Mouse (Mus musculus) ES-Bruce4 (cell line): ENCODE results near the gene Gm6880. TPM values are rescaled to one million over a fixed set of nuclear protein-coding genes. Genes with fewer than 3 reads are reported as not detected.
"Not testable (repeated sequence)": the region's sequence is repeated elsewhere in the genome, so short reads cannot be mapped to it uniquely, and the experiment has no call there.

Source experiments
- H3K27ac ChIP-seq: 2 replicates; pipeline ENCODE4 v1.5.1; 2012; ENCODE audit warnings: low read length, inconsistent platforms; ENCODE audit not compliant: insufficient read depth
- H3K27me3 ChIP-seq: 2 replicates; pipeline ENCODE4 v1.6.1; 2012; ENCODE audit warnings: mild to moderate bottlenecking, low read length, inconsistent platforms; ENCODE audit not compliant: control insufficient read depth, poor library complexity, insufficient read depth, severe bottlenecking
- H3K36me3 ChIP-seq: 2 replicates; pipeline ENCODE4 v1.6.1; 2012; ENCODE audit warnings: inconsistent platforms, mild to moderate bottlenecking, low read length, moderate library complexity; ENCODE audit not compliant: control insufficient read depth, poor library complexity, insufficient read depth, severe bottlenecking
- H3K4me1 ChIP-seq: one replicate; pipeline ENCODE4 v1.8.1; 2011; ENCODE audit warnings: low read length; ENCODE audit not compliant: control insufficient read depth, insufficient read depth
- H3K4me3 ChIP-seq: 2 replicates; pipeline ENCODE4 v1.5.1; 2011; ENCODE audit warnings: low read depth, mild to moderate bottlenecking, low read length
- H3K9ac ChIP-seq: 2 replicates; pipeline ENCODE4 v1.6.1; 2012; ENCODE audit warnings: low read depth, mild to moderate bottlenecking, inconsistent platforms; ENCODE audit not compliant: poor library complexity, severe bottlenecking
- H3K9me3 ChIP-seq: replicated peaks from 2 replicates; pipeline ENCODE4 v1.6.1; 2012; ENCODE audit warnings: mild to moderate bottlenecking, low read length, inconsistent platforms; ENCODE audit not compliant: control insufficient read depth, poor library complexity, insufficient read depth, severe bottlenecking
- CTCF ChIP-seq: IDR thresholded peaks from one replicate; pipeline ENCODE4 v1.8.1; 2011; ENCODE audit warnings: low read depth, low read length
- EP300 ChIP-seq: IDR thresholded peaks from 2 replicates; pipeline ENCODE4 v1.6.1; 2011; ENCODE audit warnings: low read depth, low read length; ENCODE audit not compliant: insufficient read depth
- POLR2A ChIP-seq: IDR thresholded peaks from one replicate; pipeline ENCODE4 v1.8.1; 2011; ENCODE audit warnings: low read length; ENCODE audit not compliant: insufficient read depth
- polyA plus RNA-seq: library from polyadenylated mRNA; stranded (reverse); fragments of >200 nt; gene quantifications from 2 replicates; pipeline ENCODE4 v1.2.4, GENCODE M21; 2011; ENCODE audit warnings: low read depth; ENCODE audit not compliant: missing spikeins, insufficient read depth, insufficient read length

Gene Gm6880
- not detected in 2 replicates for polyA plus RNA-seq

GRCm38 (mm10) chrX:74481349-74481885, at the start of gene Gm6880:
Gm6880 (minus strand) TSS chrX:74481399.
- H3K36me3 ChIP-seq, H3K9me3 ChIP-seq, H3K27me3 ChIP-seq, H3K27ac ChIP-seq, H3K9ac ChIP-seq, H3K4me1 ChIP-seq, H3K4me3 ChIP-seq: not testable (repeated sequence)

- not testable (repeated sequence) for H3K36me3 ChIP-seq, H3K9me3 ChIP-seq, H3K4me1 ChIP-seq, H3K9ac ChIP-seq, H3K27me3 ChIP-seq, H3K4me3 ChIP-seq, H3K27ac ChIP-seq
Measured at GRCm38 (mm10) chrX:74517461-74517860, 36.3 kb upstream of the Gm6880 start.

- Histone ChIP-seq H3K4me3 (no peak overlapping the region), H3K27ac (no peak overlapping the region)
- TF ChIP-seq CTCF = no peak
- TF ChIP-seq POLR2A = no peak
- TF ChIP-seq EP300 = no peak
Measured at GRCm38 (mm10) chrX:74497131-74497530, 15.9 kb upstream of the Gm6880 start.

GRCm38 (mm10) chrX:74452773-74453172, 28.4 kb downstream of the Gm6880 start:
- no peak overlapping the region for H3K4me3 ChIP-seq
- TF ChIP-seq EP300 (no peak), CTCF (no peak), POLR2A (no peak)
- H3K36me3 ChIP-seq = no peaks in the 10 kb centered on the region
- no peaks in the 10 kb centered on the region for H3K4me1 ChIP-seq
- no peak overlapping the region for H3K9ac ChIP-seq
- H3K9me3 ChIP-seq = no peaks in the 10 kb centered on the region
- H3K27ac ChIP-seq = no peak overlapping the region
- H3K27me3 ChIP-seq = no peaks in the 10 kb centered on the region

More at GRCm38 (mm10) chrX:74497131-74497530, 15.9 kb upstream of the Gm6880 start:
- no peaks in the 10 kb centered on the region for H3K36me3 ChIP-seq
- no peaks in the 10 kb centered on the region for H3K4me1 ChIP-seq
- H3K27me3 ChIP-seq = no peaks in the 10 kb centered on the region
- H3K9ac ChIP-seq = no peak overlapping the region
- H3K9me3 ChIP-seq = no peaks in the 10 kb centered on the region

GRCm38 (mm10) chrX:74451157-74451912, 29.9 kb downstream of the Gm6880 start:
- H3K4me3 ChIP-seq = no peak overlapping the region
- H3K9ac ChIP-seq = no peak overlapping the region
- H3K27ac ChIP-seq = no peak overlapping the region
- H3K9me3 ChIP-seq = no peaks in the 10 kb centered on the region
- no peaks in the 10 kb centered on the region for H3K4me1 ChIP-seq
- no peaks in the 10 kb centered on the region for H3K36me3 ChIP-seq
- H3K27me3 ChIP-seq = no peaks in the 10 kb centered on the region
- TF ChIP-seq CTCF = no peak
- no peak for TF ChIP-seq EP300
- no peak for TF ChIP-seq POLR2A

Other genes starting within 250 kb of the Gm6880 start
- gene Flna, start 231.6 kb downstream of the Gm6880 start, polyA plus RNA-seq = 288 and 325 TPM in 2 replicates
- gene Emd, start 226.7 kb downstream of the Gm6880 start, polyA plus RNA-seq = 154 and 169 TPM in 2 replicates
- 239 and 288 TPM in 2 replicates for gene Rpl10, start 210.6 kb downstream of the Gm6880 start, polyA plus RNA-seq
- 27.6 and 30.5 TPM in 2 replicates for gene Taz, start 199.5 kb downstream of the Gm6880 start, polyA plus RNA-seq
- 3.9 and 5.9 TPM in 2 replicates for gene Dnase1l1, start 199.1 kb downstream of the Gm6880 start, polyA plus RNA-seq
- gene Atp6ap1, start 184.3 kb downstream of the Gm6880 start, polyA plus RNA-seq = 74.7 and 75.7 TPM in 2 replicates
- 157 and 164 TPM in 2 replicates for gene Gdi1, start 176.4 kb downstream of the Gm6880 start, polyA plus RNA-seq
- 58.9 and 63.7 TPM in 2 replicates for gene Fam50a, start 168.4 kb downstream of the Gm6880 start, polyA plus RNA-seq
- 9.1 and 10.5 TPM in 2 replicates for gene Plxna3, start 152.3 kb downstream of the Gm6880 start, polyA plus RNA-seq
- gene Lage3, start 127.8 kb downstream of the Gm6880 start, polyA plus RNA-seq = 54.0 and 54.4 TPM in 2 replicates
- 45.2 and 57.1 TPM in 2 replicates for gene Ubl4a, start 108.2 kb downstream of the Gm6880 start, polyA plus RNA-seq
- 2.6 and 3.0 TPM in 2 replicates for gene Slc10a3, start 108.0 kb downstream of the Gm6880 start, polyA plus RNA-seq
- gene Fam3a, start 88.1 kb downstream of the Gm6880 start, polyA plus RNA-seq = 10.8 and 14.2 TPM in 2 replicates
- gene Ikbkg, start 88.1 kb downstream of the Gm6880 start, polyA plus RNA-seq = 16.4 and 20.5 TPM in 2 replicates
- gene G6pdx, start 52.2 kb downstream of the Gm6880 start, polyA plus RNA-seq = 35.0 and 37.0 TPM in 2 replicates
- not detected in 2 replicates for gene Olfr1326-ps1, start 93.5 kb upstream of the Gm6880 start, polyA plus RNA-seq
- gene Olfr1325, start 111.3 kb upstream of the Gm6880 start, polyA plus RNA-seq = not detected in 2 replicates
- gene Gm5640, start 164.2 kb upstream of the Gm6880 start, polyA plus RNA-seq = 0.30 and 0.43 TPM in 2 replicates